In genomic region chr14:21583051-21583450, GRCm38 (mm10) we compare ENCODE assay signal across 11 mouse cellular contexts.
DNase-seq lines count a peak whose midpoint lies in the region; ATAC-seq lines count a peak whose summit lies in the region.
"Had no signal": no experiment of that assay in that cellular context is flagged by ENCODE, and none has a peak within 500 bp of the region (broad histone marks: within the 10 kb centered on the region; RNA-seq: fewer than 3 reads in every experiment).

No protein-coding gene starts in this region.

- no peaks in the 10 kb centered on the region for H3K27me3 ChIP-seq in midbrain, embryonic 13.5 days
- H3K27me3 ChIP-seq in midbrain, embryonic 11.5 days (ENCODE audit: control insufficient read depth, insufficient read depth, low read length), result no peaks in the 10 kb centered on the region
- H3K27me3 ChIP-seq: Patski had no signal

- no peaks in the 10 kb centered on the region for H3K36me3 ChIP-seq in midbrain, embryonic 13.5 days
- H3K36me3 ChIP-seq in midbrain, embryonic 11.5 days (ENCODE audit: control insufficient read depth, insufficient read depth, low read length), result no peaks in the 10 kb centered on the region

- peaks cover 77% of the 10 kb centered on the region for H3K4me1 ChIP-seq in midbrain, embryonic 13.5 days (replicated peaks)
- H3K4me1 ChIP-seq in midbrain, embryonic 11.5 days (ENCODE audit: control insufficient read depth, insufficient read depth, low read length), result peaks cover 42% of the 10 kb centered on the region

- H3K4me3 ChIP-seq in midbrain, embryonic 13.5 days (replicated peaks), result no peak overlapping the region
- H3K4me3 ChIP-seq in midbrain, embryonic 11.5 days (ENCODE audit: low read depth, low read length), result no peak overlapping the region

- H3K9me3 ChIP-seq in midbrain, embryonic 13.5 days, result no peaks in the 10 kb centered on the region
- H3K9me3 ChIP-seq in midbrain, embryonic 11.5 days (ENCODE audit: control insufficient read depth, low read length), result no peaks in the 10 kb centered on the region

- WGBS in midbrain, embryonic 13.5 days, result 69% methylated on average over 6 of the region's 6 CpGs
- 79% methylated on average over 6 of the region's 6 CpGs for WGBS in midbrain, embryonic 11.5 days

- H3K9ac ChIP-seq in midbrain, embryonic 13.5 days (replicated peaks), result peak overlapping the region; percentile 23; the same call in 1 of the 2 replicates
- no peak overlapping the region for H3K9ac ChIP-seq in midbrain, embryonic 11.5 days (ENCODE audit: low read length)

- DNase-seq in heart, adult 11 months, result peak; percentile 92
- DNase-seq in heart, postnatal 25 days (ENCODE audit: low spot score), result no peak
- DNase-seq in midbrain, embryonic 11.5 days (ENCODE audit: low spot score, missing footprints), result no peak
- DNase-seq in layer of hippocampus, adult 9-11 months, result peak; percentile 71
- peak; percentile 72 for DNase-seq in telencephalon, adult 2 months (ENCODE audit: low read depth, low spot score)
- no peak for DNase-seq in spleen, postnatal 4 days (ENCODE audit: low spot score in 2 of 2)
- DNase-seq in lung, adult 18-20 months, result no peak
- DNase-seq: cerebellum, postnatal 14 days; kidney, postnatal 10 days had no signal

- no peak for ATAC-seq in midbrain, embryonic 13.5 days
- ATAC-seq in midbrain, embryonic 11.5 days (ENCODE audit: low FRiP score), result no peak
- ATAC-seq: Patski had no signal

- no peak overlapping the region for H3K4me2 ChIP-seq in midbrain, embryonic 13.5 days (replicated peaks)
- H3K4me2 ChIP-seq in midbrain, embryonic 11.5 days, result no peak overlapping the region

- H3K27ac ChIP-seq in midbrain, embryonic 13.5 days, result peak overlapping the region; percentile 9
- H3K27ac ChIP-seq in midbrain, embryonic 11.5 days (ENCODE audit: low read depth, low read length), result no peak overlapping the region

- intact Hi-C loops in heart, postnatal 25 days (cut with DNase I), result no loop called here

Comparison
In these comparisons a context has a peak if more than half of its experiments do, and no peak if none do; other contexts are left out.
1. DNase-seq: peak in heart, adult 11 months (single experiment), layer of hippocampus, adult 9-11 months (single experiment) and telencephalon, adult 2 months (single experiment); none in heart, postnatal 25 days (single experiment), midbrain, embryonic 11.5 days (single experiment), spleen, postnatal 4 days (0 of 2) and lung, adult 18-20 months (0 of 2).